Mouse (Mus musculus) myocyte (in vitro differentiated cells): ENCODE data around the gene Etfa. TPM values are rescaled to one million over a fixed set of nuclear protein-coding genes. Genes with fewer than 3 reads are reported as not detected.

Experiments used
- H3K27me3 ChIP-seq: one replicate; pipeline ENCODE4 v1.6.1; 2011; ENCODE audit not compliant: control insufficient read depth, insufficient read depth, insufficient read length
- H3K36me3 ChIP-seq: one replicate; pipeline ENCODE4 v1.6.1; 2011; ENCODE audit not compliant: control insufficient read depth, insufficient read depth
- H3K4me2 ChIP-seq: one replicate; pipeline ENCODE4 v1.6.1; 2011; ENCODE audit warnings: low read depth, control low read depth
- H3K4me3 ChIP-seq: one replicate; pipeline ENCODE4 v1.5.1; 2011; ENCODE audit warnings: mild to moderate bottlenecking, control low read depth, moderate library complexity
- H3K79me2 ChIP-seq: one replicate; pipeline ENCODE4 v1.6.1; 2011; ENCODE audit not compliant: control insufficient read depth, insufficient read depth
- H3ac ChIP-seq: one replicate; pipeline ENCODE4 v1.6.1; 2011; ENCODE audit not compliant: control insufficient read depth, insufficient read length
- CEBPB ChIP-seq: IDR thresholded peaks from 2 replicates; pipeline ENCODE4 v1.6.1; 2011; ENCODE audit warnings: mild to moderate bottlenecking, moderate library complexity; ENCODE audit not compliant: poor library complexity, insufficient read depth, severe bottlenecking
- E2F4 ChIP-seq: IDR thresholded peaks from one replicate; pipeline ENCODE4 v1.6.1; 2011; ENCODE audit warnings: mild to moderate bottlenecking, control low read depth, moderate library complexity; ENCODE audit not compliant: insufficient read depth
- MAX ChIP-seq: IDR thresholded peaks from one replicate; pipeline ENCODE4 v1.6.1; 2011; ENCODE audit warnings: low read depth, mild to moderate bottlenecking, control low read depth
- MYOD1 ChIP-seq, 3 experiments: IDR thresholded peaks; one replicate each; pipeline ENCODE4 v1.6.1; 2011; ENCODE audit warnings: control low read depth in 2 of 3, low read depth in 2 of 3, mild to moderate bottlenecking in 2 of 3, moderate library complexity in 1 of 3; ENCODE audit not compliant: insufficient read length in 2 of 3, control insufficient read depth in 1 of 3
- MYOG ChIP-seq, 3 experiments: IDR thresholded peaks; one replicate each; pipeline ENCODE4 v1.6.1; 2011; ENCODE audit warnings: control low read depth in 2 of 3, low read depth in 2 of 3, mild to moderate bottlenecking in 2 of 3; ENCODE audit not compliant: insufficient read length in 2 of 3, control insufficient read depth in 1 of 3, insufficient read depth in 1 of 3
- POLR2A ChIP-seq: IDR thresholded peaks from one replicate; pipeline ENCODE4 v1.6.1; 2011; ENCODE audit warnings: low read depth, mild to moderate bottlenecking, control low read depth, moderate library complexity; ENCODE audit not compliant: insufficient read length
- POLR2AphosphoS2 ChIP-seq: IDR thresholded peaks from one replicate; pipeline ENCODE4 v1.6.1; 2011; ENCODE audit warnings: low read depth, control low read depth; ENCODE audit not compliant: insufficient read length
- REST ChIP-seq: IDR thresholded peaks from one replicate; pipeline ENCODE4 v1.6.1; 2011; ENCODE audit warnings: mild to moderate bottlenecking, control low read depth, moderate library complexity; ENCODE audit not compliant: insufficient read depth, insufficient read length
- SRF ChIP-seq: IDR thresholded peaks from one replicate; pipeline ENCODE4 v1.6.1; 2011; ENCODE audit warnings: low read depth; ENCODE audit not compliant: control insufficient read depth, insufficient read length
- TCF12 ChIP-seq: IDR thresholded peaks from one replicate; pipeline ENCODE4 v1.6.1; 2011; ENCODE audit warnings: mild to moderate bottlenecking, control low read depth; ENCODE audit not compliant: poor library complexity, insufficient read depth, severe bottlenecking
- TCF3 ChIP-seq: IDR thresholded peaks from one replicate; pipeline ENCODE4 v1.6.1; 2011; ENCODE audit warnings: low read depth, control low read depth; ENCODE audit not compliant: insufficient read length
- USF1 ChIP-seq: IDR thresholded peaks from one replicate; pipeline ENCODE4 v1.6.1; 2011; ENCODE audit warnings: low read depth, mild to moderate bottlenecking, control low read depth, moderate library complexity
- polyA plus RNA-seq: library from polyadenylated mRNA; unstranded; fragments of >200 nt; fragmentation: generic; extraction: Trizol; gene quantifications from one replicate; pipeline ENCODE4 v1.2.1, GENCODE M21; 2012; ENCODE audit warnings: missing spikeins

Etfa gene
- polyA plus RNA-seq, 1 experiment, result 98.3 TPM

- Histone ChIP-seq H3K27me3 (peaks cover 39% of the 10 kb centered on the region), H3K4me3 (no peak overlapping the region)
- TF ChIP-seq MYOD1 (IDR thresholded peaks at IDR 0.05; ENCODE audit: control insufficient read depth in 1 of 3, insufficient read length in 2 of 3, low read depth in 2 of 3) (no peak), USF1 (no peak), TCF12 (no peak), REST (no peak), POLR2AphosphoS2 (no peak), TCF3 (no peak), E2F4 (no peak), MAX (no peak), POLR2A (no peak), MYOG (IDR thresholded peaks at IDR 0.05; ENCODE audit: control insufficient read depth in 1 of 3, insufficient read depth in 1 of 3, insufficient read length in 2 of 3, low read depth in 2 of 3) (no peak), SRF (no peak), CEBPB (no peak)
Measured at GRCm38 (mm10) chr9:55404976-55405702, 106.9 kb downstream of the Etfa start.

More at GRCm38 (mm10) chr9:55404976-55405702, 106.9 kb downstream of the Etfa start:
- H3ac ChIP-seq, result no peak overlapping the region
- no peak overlapping the region for H3K4me2 ChIP-seq
- no peaks in the 10 kb centered on the region for H3K79me2 ChIP-seq
- H3K36me3 ChIP-seq, result no peaks in the 10 kb centered on the region

Other genes starting within 250 kb of the Etfa start
- gene Nrg4, start 185.4 kb downstream of the Etfa start, polyA plus RNA-seq, result 0.19 TPM
- gene Tmem266, start 185.3 kb downstream of the Etfa start, polyA plus RNA-seq, result not detected
- gene Isl2, start 26.4 kb upstream of the Etfa start, polyA plus RNA-seq, result 3.2 TPM